Mouse (Mus musculus): ENCODE measurements around the gene Hoxc5.

Gene Hoxc5

DNA sequence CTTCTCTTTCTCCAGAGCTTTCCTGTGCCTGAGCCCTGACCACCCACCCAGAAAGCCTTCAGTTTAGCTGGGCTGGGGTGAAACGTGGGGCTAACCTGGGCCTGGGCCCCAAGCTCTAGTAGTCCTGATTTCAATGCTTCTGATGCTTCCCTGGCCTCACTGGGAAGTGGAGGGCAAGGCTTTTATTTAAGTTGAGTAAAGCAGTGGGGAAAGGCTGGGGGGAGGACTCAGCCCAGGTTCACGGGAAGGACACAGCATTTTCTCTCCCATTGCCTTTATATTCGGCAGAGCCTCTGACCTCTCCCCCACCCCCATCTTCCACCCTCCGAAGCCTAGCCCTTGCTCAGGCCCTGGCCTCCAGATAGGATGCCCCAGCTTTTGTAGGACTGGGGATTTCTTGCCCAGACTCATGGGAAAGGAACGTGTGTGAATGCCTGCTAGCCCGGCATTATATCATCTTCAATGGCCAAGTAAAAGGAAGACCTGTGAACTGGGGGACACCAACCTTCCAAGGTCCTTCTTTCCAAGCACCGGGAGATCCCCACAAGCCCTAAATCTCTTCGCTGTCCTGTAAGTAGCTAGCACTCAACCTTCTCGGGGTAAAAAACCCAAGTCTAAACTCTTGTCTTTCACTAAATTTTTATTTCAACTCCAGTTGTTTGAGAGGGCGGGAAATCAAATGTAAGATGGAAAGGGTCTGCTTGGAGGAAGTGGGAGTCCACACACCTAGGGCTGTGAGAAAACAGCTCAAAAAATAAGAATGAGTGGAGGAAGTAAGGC is 71.6 kb downstream of the Hoxc5 start:
- no peak for DNase-seq (ENCODE audit: low spot score in 2 of 2)

DNA sequence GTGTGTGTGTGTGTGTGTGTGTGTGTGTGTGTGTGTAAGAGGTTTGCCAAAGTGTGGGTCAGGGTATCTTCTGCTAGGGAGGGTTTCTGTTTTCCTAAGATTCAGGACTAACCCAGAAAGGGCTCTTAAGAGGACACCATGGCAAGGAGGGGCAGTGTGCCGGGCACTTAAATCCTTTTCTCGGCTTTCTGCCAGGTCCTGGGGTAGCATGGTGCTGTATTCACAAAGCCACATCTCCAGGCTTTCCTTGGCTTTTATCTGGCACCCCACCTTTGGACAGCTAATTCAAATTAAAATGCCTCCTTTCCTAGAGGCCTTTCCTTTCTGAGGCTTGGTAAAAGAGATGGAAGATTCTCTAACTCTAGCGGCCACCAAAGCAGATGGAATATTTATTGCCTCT is 72.4 kb downstream of the Hoxc5 start:
- no peak for DNase-seq (ENCODE audit: low spot score in 2 of 2)

DNA sequence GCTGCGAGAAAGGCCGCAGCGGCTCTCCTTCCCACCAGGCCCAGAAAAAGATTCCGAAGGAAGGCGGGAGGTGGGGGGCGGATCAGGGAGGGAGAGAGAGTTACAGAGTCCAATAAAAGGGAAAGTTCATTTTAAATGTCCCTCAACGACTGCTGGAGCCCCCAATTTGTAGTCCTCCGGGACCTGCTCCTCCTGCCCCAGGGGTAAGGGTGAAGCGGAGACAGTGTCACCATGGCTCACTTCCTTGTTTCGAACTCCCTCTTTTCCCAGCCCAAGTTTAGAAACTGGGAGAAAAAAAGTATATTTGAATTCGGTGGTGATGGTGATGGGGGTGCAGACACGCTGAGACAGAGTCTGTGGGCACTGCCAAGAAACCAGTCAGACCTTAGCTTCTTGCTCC is 73.4 kb downstream of the Hoxc5 start:
- no peak for DNase-seq (ENCODE audit: low spot score in 2 of 2)

DNA sequence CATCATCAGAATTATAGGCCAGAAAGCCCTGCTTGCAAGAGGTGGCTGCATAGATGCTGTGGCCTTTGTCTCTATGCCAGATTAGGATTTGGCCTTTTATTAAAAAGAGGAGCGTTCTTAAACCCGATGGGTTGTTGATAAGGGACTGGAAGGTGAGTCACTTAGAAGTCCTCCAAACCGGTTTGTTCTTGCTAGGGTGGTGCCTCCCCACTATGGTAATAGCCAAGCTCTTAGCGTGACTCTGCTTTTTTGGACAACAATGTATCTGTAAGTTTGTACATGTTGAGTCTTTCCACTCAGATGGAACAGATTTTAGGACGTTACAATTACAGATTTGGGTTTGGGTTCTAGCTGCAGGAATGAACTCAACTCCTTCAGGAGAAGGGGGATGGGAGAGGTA is 74.4 kb downstream of the Hoxc5 start:
- DNase-seq (ENCODE audit: low spot score in 2 of 2) = no peak

DNA sequence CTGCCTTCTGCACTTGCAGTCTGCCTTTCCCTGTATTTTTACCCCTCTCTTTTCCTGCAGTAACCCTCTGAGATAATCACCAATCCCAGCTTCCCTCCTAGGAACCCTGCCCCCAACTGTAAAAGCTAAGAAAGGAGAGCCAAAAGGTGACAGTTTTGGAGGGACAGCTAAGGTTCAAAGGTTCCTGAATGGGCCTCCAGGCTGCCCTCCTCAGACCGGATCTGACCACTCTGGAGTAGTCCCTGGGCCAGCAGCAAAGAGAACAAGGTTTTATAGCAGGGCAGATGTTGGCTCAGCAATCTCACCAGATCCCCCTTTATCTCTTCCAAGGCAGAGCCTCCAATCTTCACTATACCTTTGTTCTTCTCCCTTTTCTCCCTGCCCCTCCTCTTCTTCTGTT is 75.0 kb downstream of the Hoxc5 start:
- no peak for DNase-seq (ENCODE audit: low spot score in 2 of 2)

DNA sequence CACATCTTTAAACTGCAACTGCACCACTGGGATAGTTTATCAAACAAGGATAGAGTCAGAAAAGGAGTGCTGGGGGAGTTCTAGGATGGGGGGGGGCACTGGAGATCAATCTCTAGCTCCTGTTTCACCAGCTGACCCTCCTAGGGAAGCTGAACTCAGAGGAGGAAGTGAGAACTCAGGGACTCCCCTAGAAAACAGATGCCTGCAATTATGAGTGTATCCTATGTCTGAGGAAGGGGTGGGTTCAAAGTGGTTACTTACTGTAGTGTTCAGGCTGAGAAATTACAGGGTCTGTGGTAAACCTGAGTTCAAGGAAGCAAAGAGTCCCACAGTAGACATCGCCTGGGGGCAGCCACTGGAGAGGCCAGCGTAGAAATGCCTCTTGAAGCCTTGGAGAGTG is 84.4 kb downstream of the Hoxc5 start:
- DNase-seq (ENCODE audit: low spot score in 2 of 2) = no peak

DNA sequence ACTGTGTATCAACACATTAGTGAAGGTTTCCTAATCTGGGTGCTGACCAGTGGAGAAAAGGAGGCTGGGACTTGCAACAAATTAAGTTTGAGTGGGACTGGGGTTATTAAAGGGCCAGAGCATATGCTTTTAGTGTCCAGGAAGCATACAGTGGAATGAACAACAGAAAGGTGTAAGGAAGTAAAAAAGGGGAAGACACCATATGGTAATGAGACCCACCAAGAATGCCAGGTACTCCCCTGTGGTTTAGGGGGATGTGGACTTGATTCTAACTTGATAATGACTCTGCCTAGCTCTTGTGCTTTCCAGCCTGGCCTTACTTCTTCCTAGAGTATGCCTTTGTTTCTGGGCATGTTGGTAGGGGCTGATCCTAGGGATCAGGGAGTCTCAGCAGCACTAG is 86.0 kb downstream of the Hoxc5 start:
- DNase-seq (ENCODE audit: low spot score in 2 of 2) = no peak

DNA sequence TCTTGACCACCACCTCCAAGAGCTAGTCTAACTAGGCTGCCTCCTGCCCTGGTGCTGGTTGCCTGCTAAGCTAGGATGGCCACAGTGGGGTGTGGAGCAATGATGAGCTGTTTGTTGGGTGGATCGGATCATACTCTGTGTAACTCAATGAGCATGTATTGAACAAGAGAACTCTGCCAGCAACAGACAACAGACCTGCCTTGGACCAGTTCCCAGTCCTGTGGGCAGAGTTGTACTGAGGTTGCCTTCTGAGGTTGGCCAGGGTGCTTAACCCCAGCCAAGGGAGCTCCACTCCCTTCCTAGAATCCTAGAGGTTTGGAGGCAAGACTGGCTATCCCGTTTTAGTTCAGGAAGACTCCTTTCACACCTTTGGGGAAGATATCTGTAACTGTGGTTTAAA is 89.2 kb downstream of the Hoxc5 start:
- DNase-seq (ENCODE audit: low spot score in 2 of 2) = no peak

DNA sequence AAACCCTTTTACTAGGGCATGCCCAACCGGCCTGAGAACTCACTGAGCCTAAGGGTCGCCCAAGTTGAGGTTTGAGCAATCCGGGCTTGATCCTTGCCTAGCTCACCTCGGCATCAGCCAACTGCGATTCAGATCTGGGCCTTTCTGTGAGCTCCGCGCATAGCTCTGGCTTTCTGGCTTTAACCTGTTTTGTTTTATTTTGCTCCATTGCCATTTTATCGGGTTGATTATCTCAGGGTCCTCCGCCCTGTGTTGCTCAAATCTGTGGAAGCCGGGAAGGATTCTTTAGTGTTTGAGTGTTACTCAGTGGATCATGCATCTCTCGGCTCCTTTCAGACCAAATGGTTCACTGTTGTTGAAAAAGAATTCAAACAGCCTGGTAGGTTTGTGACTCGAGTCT is 91.5 kb downstream of the Hoxc5 start:
- DNase-seq (ENCODE audit: low spot score in 2 of 2) = no peak

DNA sequence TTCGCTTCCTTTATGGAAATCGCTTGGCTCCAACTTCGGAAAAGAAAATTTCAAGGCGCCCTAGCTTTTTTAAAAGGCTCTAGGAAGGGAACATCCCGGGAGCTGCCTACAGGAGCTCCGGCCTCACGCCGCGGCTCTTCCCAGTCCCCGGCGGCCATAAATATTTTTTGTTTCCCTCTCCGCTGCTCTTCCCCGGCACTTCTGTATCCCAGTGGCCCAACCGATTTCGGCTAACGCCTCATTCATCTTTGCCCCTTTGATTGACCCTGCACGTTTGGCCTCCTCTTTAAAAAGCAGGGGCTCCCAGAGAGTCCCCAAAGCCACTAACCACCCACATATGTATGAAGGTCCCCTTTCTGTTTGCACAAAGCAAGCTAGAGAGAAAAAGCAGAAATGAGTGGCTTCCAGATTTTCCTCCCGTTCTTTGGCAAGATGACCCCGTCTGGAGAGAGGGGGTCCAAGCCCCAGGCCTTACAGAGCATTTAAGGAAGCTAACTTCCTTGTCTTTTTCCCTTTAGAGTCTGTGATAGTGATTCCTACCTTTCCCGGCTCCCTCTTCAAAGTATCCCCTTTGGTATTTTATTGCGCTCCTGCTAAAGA is 92.2 kb downstream of the Hoxc5 start:
- DNase-seq (ENCODE audit: low spot score in 2 of 2) = no peak

DNA sequence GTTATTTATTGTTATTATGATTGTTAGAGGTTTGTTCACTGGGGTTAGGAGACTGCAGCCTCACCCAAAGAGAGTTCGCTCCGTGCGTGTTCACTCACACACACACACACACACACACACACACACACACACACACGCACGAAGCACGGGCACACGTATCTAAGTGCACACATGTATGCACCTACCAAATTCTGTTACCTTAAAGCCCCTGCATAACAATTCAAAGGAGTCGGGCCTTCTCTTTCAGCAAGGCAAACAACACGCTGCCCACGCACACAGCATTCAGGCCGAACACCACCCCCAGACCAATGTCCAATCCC is 92.7 kb downstream of the Hoxc5 start:
- no peak for DNase-seq (ENCODE audit: low spot score in 2 of 2)

DNA sequence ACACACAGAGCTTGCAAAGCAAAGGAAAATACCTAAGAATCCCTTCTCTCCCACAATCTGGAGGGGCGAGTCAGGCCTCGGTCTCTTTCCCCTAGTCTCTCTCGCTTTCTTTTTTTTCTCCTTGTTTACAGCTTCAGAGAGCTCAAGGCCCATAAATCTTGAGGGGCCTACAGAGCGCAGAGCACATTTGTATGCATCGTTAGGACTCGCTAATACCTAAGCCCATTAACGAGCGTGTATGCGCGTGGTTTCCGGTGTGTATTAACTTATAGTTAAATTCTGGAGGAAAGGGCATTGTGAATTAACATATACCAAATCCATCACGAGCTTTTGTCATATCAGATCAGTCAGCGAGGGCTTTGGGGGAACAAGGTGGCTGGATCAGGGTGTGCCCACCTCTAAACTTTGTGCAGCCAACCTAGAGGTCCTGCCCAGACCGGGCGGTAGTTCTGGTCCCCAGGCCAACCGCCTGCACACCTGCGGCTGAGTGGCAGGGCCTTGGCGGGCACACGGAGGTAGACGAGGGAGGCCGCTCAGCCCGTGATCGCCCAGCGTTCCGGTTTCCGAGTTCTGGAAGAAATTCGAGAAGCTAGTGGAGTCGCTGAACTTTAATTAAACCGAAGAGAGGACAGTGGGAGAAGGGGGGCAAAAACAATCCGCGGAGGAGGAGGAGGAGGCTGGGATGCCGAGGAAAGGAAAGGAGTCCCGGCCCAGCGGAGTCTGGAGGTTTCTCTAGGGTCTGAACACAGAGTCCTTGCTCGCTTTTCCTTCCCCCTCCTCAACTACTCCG is 93.3 kb downstream of the Hoxc5 start:
- no peak for DNase-seq (ENCODE audit: low spot score in 2 of 2)

DNA sequence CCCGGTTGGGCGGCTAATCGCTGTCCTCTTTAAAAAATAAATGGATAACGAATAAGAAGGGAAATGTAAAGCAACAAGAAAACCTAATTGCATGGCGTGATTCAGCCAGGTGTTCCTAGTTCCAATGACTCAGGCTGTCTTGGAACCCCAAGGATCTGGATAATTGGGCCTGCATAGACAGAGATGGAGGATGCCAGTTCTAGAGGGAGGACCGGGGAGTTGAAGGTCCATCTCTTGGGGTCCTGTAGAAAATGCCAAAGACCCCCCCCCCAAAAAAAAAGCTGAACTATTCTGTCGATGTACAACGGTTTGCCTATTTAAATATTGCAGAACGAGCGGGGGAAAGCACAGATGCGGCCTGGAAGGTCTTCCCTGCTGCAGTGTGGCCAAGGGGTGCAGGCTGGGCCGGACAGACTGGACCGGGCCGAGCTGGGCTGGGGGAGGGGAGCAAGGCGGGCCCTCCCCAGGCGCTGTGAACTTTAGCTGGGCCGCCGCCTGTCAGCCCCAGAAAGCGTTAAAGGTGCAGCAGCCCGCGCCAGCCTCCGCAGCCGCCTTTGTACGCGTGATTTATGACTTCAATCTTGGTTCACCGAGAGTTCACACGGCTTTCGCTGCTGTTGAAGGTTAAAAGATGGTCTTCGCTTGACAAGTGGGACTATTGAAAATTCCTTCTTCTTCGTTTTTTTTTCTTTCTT is 94.0 kb downstream of the Hoxc5 start:
- no peak for DNase-seq (ENCODE audit: low spot score in 2 of 2)

DNA sequence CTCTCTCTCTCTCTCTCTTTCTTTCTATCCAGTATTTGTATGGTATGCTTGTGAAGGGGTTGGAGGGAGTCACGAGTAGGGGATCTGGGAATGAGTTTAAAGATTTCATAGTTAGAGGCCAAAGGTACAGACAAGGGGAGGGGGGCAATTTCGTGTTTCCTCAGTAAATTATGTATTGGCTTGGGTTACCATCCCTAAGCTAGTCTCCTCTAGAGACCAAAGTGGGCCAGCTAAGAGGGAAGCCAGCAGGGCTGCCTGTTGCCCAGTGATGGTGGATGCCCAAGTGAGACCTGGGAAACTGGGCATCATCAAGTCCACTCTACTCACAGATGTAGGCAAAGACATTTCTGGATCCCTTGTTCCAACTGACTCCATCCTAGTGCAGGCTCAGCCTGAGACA is 94.7 kb downstream of the Hoxc5 start:
- DNase-seq (ENCODE audit: low spot score in 2 of 2) = no peak

DNA sequence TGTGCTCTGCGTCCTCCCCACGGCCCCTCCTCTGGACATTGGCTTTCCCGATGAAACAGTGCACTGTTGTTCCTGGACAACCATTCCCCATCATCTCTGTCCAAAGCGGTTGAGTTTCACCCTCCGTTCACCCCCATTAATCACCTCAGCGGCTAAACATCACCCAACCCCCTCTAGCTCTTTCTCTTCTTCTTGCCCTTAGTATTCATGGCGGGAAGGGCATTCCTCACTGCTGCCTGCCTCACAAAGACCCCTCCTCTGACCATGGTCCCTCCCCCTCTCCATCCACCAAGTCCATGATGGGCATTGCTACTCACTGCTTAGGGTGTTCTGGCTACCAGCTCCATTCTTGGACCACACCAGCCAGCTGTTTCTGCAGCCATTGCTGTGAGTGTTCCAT is 98.4 kb downstream of the Hoxc5 start:
- DNase-seq (ENCODE audit: low spot score in 2 of 2) = no peak
